Mouse (Mus musculus) frontal cortex, postnatal 14 days (tissue): ENCODE measurements around the gene Cyp11a1.

Source experiments
- DNase-seq, 2 experiments: peaks; one replicate each; pipeline ENCODE4 v3.0.0; 2022; ENCODE audit warnings: low spot score in 2 of 2

Gene Cyp11a1

DNA sequence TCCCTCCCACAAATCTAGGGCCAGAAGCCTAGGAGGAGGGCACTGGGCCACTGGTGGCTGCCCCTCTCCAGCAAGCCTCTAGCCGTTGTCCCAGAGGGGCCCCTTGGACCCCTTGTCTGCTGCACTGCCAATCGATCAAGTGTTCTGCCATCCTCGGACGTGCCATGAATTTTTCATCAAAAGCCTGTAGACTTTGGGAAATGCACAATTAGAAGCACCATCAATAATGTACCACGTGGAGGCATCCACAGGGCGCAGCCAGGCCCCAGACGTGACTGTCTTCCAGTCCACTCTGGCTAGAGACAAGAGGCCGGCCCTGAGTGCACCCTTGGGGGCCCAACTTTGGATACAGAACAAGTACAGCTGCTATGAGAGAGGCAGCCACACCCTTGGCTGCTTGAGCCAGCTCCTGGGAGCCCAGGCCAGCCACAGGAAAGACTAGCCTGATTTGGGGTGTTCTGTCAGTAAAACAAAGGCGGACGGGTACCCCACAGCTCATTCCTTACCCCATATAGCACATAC lies 37.3 kb downstream of the Cyp11a1 start:
- DNase-seq, result no peak

DNA sequence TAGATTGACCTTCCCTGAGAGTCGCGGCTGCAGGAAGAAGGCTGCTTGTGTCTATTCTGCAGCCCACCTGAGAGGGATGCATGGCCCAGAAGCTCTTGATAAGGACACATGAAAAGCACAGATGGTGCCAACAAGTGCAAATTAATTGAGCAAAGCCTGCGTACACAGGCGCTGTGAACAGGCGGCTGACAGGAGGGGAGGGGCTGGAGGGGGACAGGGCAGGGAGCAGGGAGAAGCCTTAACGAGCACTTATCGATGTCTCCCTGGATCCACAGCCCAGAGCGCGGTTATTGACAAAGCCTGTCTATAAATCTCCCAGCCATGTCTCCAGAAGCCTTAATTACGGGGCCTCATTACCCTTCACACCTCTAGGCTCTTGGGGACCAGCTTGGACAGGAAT lies 38.6 kb downstream of the Cyp11a1 start:
- no peak for DNase-seq

DNA sequence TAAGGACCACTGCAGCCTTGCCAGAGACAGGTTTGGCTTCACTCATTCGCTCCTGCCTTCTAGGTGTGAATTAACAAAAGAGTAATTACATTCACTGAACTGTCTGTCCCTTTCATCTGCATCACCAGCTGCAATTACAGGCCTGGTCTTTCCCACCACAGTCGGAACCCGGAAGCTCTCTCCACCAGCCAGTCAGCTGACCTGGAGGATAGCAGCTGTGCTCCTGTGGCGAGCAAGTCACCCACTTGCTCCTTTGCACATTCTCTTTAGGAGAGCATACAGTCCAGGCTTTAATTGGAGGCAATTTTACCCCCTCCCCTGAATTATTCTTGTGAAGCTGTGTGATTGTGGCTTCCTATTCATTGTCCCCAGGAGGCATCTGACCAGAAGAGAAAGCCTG lies 39.4 kb downstream of the Cyp11a1 start:
- DNase-seq, result no peak

DNA sequence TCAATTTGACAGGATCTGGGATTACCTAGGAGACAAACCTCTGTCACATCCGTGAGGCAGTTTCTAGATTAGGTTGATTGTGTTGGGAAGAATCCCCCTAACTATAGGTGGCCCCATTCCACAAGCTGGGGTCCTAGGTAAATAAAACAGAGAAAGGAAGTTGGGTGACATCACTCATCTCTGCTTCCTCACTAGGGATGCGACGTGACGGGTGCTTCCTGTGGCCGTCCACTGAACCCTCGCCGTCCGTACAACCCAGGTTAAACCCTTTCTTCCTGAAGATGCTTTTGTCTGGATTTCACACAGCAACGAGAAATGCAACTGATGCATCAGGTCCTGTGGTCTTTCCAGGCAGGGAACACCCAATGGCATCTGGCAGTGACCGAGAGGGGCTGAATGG lies 40.9 kb downstream of the Cyp11a1 start:
- DNase-seq, result no peak

DNA sequence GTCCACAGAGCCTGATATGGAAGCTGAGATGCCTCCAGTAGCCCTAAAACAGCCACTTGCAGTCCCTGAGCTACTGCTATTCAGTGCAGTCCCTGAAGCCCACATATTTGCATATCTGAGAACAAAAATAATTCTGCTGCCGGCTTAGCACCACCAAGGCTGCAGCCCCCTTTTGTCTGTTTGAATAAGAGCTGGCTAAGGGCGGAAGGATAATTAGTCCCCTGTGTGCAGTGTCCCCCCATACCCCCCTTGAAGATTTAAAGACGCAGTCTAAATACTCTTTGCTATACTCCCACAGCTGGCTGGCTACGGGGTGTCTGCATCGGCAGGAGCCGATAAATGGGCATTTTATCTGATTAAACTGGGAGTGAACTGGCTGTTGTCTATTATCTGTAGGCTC lies 42.4 kb downstream of the Cyp11a1 start:
- DNase-seq, result no peak

DNA sequence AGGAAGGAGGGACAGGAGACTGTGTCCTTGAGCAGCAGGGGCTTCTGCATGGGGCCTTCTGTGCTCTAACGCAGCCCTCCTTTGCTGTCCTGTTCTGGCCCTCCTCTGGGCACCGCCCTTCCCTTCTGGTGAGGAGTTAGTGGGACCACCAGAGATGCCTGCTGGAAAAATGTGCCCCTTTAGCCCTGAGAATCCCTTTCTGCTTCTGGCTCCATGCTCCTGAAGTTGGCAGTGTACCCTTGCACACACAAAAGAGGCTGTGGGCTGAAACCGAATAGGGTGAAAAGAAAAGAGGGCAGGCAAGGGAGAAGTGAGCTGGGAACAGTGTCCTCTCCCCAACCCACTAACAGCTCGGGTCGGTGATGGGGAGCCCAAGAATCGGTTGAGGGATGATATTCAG lies 43.0 kb downstream of the Cyp11a1 start:
- DNase-seq, result no peak

DNA sequence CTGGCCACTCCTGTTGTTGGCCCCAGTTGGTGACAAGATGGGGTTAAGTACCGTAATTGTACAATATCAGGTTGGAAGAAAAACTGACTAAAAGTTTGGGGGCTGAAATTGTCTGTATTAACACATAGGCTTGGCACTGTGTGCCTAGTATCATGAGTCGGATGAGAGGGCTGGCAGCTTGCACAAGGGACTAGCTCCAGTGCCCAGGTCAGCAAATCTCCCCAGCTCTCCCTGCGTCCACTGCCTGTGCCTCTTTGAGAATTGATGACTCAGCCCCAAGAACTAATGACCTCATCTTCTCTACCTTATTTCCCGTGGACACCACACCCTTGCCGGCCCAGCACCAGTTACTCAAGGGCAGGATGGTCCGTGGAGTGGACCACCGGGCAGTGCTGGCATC lies 43.6 kb downstream of the Cyp11a1 start:
- DNase-seq, result no peak

DNA sequence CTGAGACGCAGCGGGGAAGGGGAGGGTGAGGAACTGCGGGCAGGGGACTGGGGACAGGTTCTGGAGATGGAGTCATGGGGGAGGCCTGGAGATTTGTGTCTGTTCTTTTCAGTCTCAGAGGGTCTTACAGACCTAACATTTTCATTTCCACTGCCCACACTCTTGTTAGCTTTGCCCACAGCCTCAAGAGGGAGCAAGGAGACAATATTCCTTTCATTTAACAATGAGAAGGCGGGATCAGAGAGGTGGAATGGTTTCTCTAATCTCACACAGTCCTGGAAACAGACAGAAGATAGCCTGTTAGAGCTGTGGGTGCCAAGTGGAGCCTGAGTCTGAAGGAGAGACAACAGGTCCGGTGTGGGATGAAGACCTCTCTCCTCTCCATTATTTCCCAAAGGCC lies 45.7 kb downstream of the Cyp11a1 start:
- DNase-seq, result no peak

DNA sequence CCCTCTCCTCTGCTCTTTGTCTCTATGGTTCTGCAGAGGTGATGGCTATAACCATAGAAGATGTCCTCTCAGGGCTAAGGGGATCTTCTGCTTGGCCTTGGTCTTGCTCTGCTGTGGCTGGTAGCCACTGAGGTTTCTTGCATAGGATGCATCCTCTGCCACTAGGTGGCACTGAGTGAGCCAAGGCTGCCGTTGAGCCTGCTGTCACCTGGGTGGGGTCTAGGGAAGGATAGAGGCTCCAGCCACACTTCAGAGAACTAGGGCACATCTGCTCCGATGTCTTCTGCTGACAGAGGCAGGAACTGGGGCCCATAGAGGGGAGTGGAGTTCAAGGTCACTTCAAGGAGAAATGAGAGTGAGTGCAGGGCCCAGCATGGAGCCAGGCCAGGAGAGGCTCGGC lies 46.9 kb downstream of the Cyp11a1 start:
- DNase-seq, result peak; percentile 61 to 68

DNA sequence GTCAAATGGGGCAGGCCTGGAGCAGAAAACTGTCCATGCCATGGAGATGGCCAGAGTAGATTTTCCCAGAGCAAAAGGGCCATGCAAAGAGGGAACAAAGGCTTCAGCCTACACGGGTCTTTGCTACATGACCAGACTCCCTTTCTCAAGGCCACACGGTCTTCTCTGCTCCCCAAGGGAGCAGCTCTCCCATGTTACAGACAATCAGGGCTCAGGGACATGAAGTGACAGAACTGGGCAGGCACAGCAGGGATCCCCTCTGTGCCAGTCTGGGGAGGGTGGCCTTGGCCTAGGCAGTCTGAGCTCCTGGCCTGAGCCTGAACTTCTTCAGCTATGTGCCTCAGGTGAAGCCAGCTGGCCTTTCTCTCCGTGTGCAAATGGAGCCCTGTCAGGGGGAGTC lies 47.3 kb downstream of the Cyp11a1 start:
- DNase-seq, result no peak

DNA sequence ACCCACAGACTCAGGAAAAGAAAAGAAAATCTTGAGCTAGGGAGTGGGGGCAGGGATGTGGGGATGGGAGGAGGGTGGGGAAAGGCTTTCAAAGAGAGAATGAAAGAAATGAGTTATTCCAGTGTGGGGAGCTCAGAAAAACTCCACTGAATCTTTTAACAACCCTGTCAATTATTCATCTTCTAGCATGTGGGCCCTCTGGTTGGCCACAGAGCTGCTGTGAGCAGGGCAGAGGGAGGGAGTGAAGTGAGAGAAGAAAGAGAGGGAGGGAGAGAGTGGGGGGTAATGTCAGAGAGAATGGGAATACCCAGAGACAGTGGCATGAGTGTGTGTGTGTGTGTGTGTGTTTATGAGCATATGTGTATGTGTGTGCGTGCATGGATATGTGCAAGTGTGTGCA lies 47.8 kb downstream of the Cyp11a1 start:
- no peak for DNase-seq

DNA sequence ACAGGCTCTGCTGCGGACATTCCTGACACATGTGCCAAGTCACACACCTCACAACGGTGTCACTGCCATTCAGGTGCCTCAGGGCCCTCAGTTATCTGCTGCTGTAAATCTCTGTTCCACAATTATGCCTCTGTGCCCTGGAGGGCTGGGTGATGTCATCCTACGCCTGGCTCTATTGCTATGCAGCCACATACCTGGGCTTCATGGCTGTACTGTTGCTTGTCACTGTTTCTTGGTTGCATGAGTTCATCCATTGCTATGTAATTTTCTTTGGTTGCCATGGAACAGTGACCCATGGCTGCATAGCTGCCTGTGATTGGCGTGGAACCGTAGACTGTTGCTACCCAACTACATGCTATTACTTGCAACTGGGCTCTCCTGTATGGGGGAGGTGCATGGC lies 49.5 kb downstream of the Cyp11a1 start:
- no peak for DNase-seq

DNA sequence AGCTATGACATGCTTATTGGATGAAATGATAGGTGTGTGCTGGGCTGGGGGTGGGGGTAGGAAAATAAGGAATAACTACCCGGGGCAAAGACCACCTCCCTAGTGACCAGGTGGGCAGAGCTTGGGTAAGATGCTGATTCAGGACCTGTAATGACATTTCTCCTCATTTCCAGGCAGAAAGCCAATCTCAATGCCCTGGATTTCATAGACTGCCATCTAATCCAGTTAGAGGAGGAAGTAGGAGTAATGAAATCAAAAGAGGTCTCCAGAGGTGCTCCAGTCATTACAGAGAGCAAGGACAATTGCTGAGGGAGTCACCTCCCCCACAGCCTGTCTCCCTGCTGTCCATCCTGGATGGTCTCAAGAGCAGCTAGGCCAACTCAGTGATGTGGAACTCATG lies 53.7 kb downstream of the Cyp11a1 start:
- no peak for DNase-seq

DNA sequence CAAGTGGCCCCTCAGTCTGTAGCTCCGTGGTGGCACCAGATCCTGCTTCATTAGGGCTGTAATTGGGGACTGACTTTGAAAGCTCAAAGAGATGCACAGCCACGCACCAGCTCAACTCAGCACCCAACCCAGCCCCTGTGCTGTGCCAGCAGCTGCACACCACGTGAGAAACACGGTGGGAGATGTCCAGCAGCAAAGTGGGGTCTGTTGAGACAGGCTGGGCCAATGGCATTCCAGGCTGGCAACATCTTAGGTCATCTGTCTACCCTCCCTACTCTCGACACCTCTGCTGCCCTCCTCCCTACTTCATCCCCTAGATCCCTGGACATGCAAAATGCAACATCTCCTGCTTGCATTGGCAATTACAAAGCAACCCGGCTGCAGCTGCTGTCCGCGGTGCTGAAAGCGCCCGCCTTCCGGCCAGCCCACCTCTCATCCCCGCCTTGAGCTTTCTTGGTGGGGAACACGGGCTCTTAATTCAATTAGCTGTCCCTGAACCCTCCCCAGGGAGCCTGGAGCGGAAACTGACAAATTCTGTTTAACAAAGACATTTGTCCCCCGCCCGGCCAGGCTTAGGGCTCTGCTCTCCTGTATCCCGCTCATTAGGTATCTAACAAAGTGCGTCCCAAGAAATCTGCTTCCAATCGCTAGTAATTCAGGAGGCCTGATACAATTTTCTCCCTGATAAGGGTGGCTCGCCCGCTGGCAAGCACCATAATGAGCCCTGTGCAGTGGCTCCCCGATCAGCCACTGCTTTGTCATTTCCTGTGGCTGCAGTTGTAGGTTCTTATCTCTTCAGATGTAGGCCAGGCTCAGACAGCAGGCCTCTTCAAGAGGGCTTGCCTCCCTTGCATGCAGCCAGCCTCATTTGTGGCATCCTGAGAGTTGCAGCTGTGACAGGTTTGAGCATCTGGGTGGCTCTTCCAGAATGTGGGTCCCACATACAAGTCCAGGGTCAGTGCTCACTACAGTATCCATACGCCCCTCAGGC lies 54.8 kb downstream of the Cyp11a1 start:
- DNase-seq, result no peak

DNA sequence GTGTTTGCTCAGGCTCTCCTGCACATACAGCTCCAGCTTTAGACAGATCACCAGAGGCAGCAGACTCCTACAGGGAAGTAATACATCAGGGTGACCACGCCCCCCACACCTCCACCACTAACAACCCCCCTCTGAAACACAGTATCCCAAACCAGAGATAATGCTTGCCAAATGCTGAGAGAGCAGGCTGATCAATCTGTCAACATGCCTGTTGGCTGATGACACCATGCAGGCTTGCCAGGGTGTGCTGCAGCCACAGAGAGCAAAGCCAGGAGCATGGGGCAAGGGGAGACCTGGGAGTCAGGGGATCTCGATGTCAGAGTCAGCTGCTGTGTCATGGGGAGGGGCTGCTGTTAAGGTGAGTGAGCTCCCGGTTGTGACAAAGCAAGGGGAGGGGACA lies 57.3 kb downstream of the Cyp11a1 start, which contains the start of gene Stra6:
Gene Stra6, plus strand, starts transcription at position 258 of the 400 bp plus-strand sequence.
- DNase-seq, result no peak

DNA sequence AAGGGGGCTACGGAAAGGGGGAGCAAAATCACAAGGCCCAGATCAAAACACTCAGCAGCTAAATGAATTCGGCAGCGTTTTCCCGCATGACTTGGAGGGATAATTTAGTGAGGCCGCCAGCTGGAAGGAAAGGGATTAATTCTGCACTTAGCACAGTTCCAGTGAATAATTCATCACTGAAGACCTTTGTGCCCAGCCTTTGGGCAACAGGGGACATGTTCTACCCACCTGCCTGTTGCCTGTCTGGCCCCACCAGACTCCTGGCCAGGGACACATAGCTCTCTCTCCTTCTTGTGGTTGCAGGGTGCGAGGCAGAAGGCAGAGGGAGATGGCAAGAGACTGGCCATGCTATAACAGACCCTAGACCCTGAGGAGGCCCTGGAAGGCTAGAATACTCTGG lies 59.3 kb downstream of the Cyp11a1 start:
- no peak for DNase-seq

DNA sequence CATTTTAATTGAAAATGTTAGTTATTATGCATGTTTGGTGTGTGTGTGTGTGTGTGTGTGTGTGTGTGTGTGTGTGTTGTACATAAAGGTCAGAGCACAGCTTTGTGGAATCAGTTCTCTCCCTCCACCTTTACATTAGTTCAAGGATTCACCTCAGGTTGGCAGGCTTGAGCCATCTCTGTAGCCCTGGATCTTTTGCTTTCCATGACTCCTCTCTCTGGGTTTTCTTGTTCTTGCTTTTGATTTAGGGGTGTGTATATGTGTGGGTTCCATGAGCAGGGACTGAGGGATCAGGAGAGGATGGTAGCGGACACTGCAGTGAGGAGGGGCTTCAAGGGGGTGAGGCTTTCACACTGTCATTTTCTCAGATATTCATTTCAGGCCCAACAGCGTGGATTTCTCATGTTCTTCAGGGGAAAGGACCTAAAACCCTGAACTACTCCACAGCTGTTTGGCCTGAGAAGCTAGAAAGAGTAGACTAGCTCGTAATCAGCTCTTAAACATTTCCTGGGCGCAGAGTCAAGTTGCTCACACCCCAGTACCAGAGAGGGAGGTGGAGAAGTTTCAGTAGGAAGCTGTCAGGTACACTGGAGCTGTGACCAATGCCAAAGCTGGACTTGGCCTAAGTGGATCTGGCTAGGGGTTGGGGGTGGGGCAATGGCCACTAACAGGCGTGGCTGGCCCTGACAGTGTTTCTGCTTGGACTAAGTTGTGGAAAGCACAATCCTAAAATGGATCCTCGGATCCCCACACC lies 59.9 kb downstream of the Cyp11a1 start:
- DNase-seq, result no peak

DNA sequence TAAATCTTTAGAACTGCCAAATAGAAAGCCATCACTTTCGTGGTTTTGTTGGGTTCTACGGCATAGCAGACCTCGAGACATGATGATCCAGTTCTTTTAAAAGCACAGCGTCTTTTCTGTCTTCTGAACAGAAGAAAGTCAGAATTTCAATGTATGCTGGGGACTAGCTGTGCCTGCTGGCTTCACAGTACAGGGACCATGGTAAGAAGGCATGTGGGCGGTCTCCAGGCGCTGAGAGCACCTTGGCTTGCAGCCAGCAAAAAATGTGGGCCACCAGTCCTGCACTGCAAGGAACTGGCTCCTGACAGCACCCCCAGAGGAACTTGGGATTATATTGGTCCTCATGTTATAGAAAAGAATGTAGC lies 60.5 kb downstream of the Cyp11a1 start:
- DNase-seq, result peak; percentile 73 to 79

DNA sequence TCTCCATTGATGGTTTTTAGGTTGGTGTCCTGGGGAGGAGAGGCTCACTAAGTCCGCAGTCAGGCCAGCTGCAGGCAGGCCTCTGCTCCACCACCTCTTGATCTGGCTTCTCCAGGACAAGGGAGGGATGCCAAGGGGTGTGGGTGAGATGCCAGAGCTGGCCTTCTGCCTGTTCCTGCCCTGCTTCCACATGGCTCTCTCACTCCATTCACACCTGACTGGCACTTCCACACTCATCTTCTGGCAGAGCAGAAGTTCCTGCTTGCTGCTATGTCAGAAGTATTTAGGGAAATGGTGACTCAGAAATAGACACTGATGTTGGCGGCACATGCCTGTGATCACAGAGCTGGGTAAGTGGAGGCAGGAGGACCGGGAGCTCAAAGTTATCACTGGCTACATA lies 61.3 kb downstream of the Cyp11a1 start:
- DNase-seq, result no peak

DNA sequence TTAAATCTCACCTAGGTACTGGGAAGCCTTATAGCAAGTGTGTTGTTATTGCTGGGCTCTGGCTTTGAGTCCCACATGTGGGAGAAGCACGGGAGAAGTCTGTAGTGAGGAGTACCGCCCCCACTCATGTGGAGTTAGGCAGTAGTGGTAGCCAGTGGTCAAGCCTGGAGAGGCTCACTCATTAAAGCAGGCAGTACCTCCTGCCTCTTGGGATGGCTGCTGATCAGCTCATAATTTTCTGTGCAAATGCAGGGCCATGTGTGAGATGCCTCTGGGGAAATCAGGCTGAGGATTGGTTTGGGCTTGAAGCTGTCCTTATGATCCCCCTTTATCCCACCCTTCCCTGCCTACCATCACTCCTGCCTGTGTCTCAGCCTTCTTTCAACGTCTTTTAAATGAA lies 68.3 kb downstream of the Cyp11a1 start:
- no peak for DNase-seq
